Mouse (Mus musculus) small intestine, adult 10 weeks (tissue): Measurements from ENCODE around the gene Apol7e. TPM values are rescaled to one million over a fixed set of nuclear protein-coding genes. Genes with fewer than 3 reads are reported as not detected.

Experiments used
- polyA plus RNA-seq: library from polyadenylated mRNA; stranded (reverse); fragments of 350-450 nt; fragmentation: Illumina TruSeq; extraction: RNeasy Lipid Tissue Mini Kit (QIAGEN cat#74804); gene quantifications from one replicate; pipeline ENCODE4 v1.2.3, GENCODE M21; 2014; ENCODE audit warnings: low replicate concordance

The Apol7e gene
- polyA plus RNA-seq, result 18.3 TPM

GRCm38 (mm10) chr15:77698656-77699055 is at the start of gene Apol7e:
Gene Apol7e, plus strand, starts transcription at chr15:77698857.

GRCm38 (mm10) chr15:77728739-77729138 is 30.1 kb downstream of the Apol7e start, which contains the start of gene Apol9b:
Gene Apol9b, plus strand, starts transcription at chr15:77729039.

GRCm38 (mm10) chr15:77756848-77757247 is 58.2 kb downstream of the Apol7e start, which contains the start of gene Apol8:
Gene Apol8, minus strand, starts transcription at chr15:77757003.

Other genes with a start within 250 kb of the Apol7e start
- gene Apol10a, start 221.8 kb upstream of the Apol7e start, polyA plus RNA-seq, result 204 TPM
- gene Apol11a, start 190.6 kb upstream of the Apol7e start, polyA plus RNA-seq, result not detected
- 58.8 TPM for gene Apol7c, start 165.5 kb upstream of the Apol7e start, polyA plus RNA-seq
- gene 1700025B11Rik, start 137.0 kb upstream of the Apol7e start, polyA plus RNA-seq, result not detected
- gene Apol10b, start 102.7 kb upstream of the Apol7e start, polyA plus RNA-seq, result 7.6 TPM
- not detected for gene Gm36245, start 99.6 kb upstream of the Apol7e start, polyA plus RNA-seq
- not detected for gene Apol11b, start 55.6 kb upstream of the Apol7e start, polyA plus RNA-seq
- 2.5 TPM for gene Apol9b, start 30.2 kb downstream of the Apol7e start, polyA plus RNA-seq
- gene Apol8, start 58.1 kb downstream of the Apol7e start, polyA plus RNA-seq, result 0.15 TPM
- gene Myh9, start 143.3 kb downstream of the Apol7e start, polyA plus RNA-seq, result 5.8 TPM
- gene Txn2, start 230.1 kb downstream of the Apol7e start, polyA plus RNA-seq, result 68.4 TPM